Mouse (Mus musculus): Measurements from ENCODE around the gene Nmrk1. TPM values are rescaled to one million over a fixed set of nuclear protein-coding genes. Genes with fewer than 3 reads are reported as not detected.
"Not testable (repeated sequence)": the region's sequence is repeated elsewhere in the genome, so short reads cannot be mapped to it uniquely, and the experiment has no call there.

Nmrk1 gene
- polyA plus RNA-seq (2015; fragmentation: Nextera tagmentation; extraction: Ambion mirVana): 13.4 and 14.6 TPM in 2 replicates

GRCm38 (mm10) chr19:18631644-18632219 is at the start of gene Nmrk1, which contains the start of gene Ostf1:
TSS of gene Nmrk1 (plus strand) at chr19:18631950.
TSS of gene Ostf1 (minus strand) at chr19:18631823.
- peak; percentile 98 for ATAC-seq (ENCODE audit: insufficient read depth, low FRiP score, low read depth)
- H3K9me3 ChIP-seq: no peaks in the 10 kb centered on the region

GRCm38 (mm10) chr19:18582226-18582625 is 49.5 kb upstream of the Nmrk1 start:
- H3K9ac ChIP-seq: no peak overlapping the region
- H3K27ac ChIP-seq: no peak overlapping the region
- H3K27me3 ChIP-seq (replicated peaks): no peaks in the 10 kb centered on the region
- 92% methylated on average over 9 of the region's 9 CpGs for WGBS
- H3K36me3 ChIP-seq: 0 out of 2 replicates have a peak, but pooled peaks cover 3% of the 10 kb centered on the region
- peaks cover 9% of the 10 kb centered on the region; the same call in 1 of the 2 replicates for H3K4me1 ChIP-seq
- no peak overlapping the region for H3K4me2 ChIP-seq
- ATAC-seq (ENCODE audit: insufficient read depth, low FRiP score, low read depth): no peak
- no peaks in the 10 kb centered on the region for H3K9me3 ChIP-seq
- H3K4me3 ChIP-seq (replicated peaks): no peak overlapping the region

More at GRCm38 (mm10) chr19:18631644-18632219, at the start of gene Nmrk1, which contains the start of gene Ostf1:
- under 1% methylated on average over 51 of the region's 51 CpGs for WGBS
- peaks cover 7% of the 10 kb centered on the region; the same call in 1 of the 2 replicates for H3K4me1 ChIP-seq
- peak within 1 kb of the TSS; percentile 68 for H3K9ac ChIP-seq
- H3K27ac ChIP-seq: peak within 1 kb of the TSS; percentile 95
- H3K36me3 ChIP-seq: no peaks in the 10 kb centered on the region
- H3K4me2 ChIP-seq: peak within 1 kb of the TSS; percentile 76
- no peaks in the 10 kb centered on the region for H3K27me3 ChIP-seq (replicated peaks)
- H3K4me3 ChIP-seq (replicated peaks): peak within 1 kb of the TSS; percentile 95

- H3K4me2 ChIP-seq: no peak overlapping the region
- H3K4me1 ChIP-seq: peaks cover 9% of the 10 kb centered on the region; the same call in 1 of the 2 replicates
- no peaks in the 10 kb centered on the region for H3K9me3 ChIP-seq
- 0 out of 2 replicates have a peak, but pooled peaks cover 3% of the 10 kb centered on the region for H3K36me3 ChIP-seq
- H3K9ac ChIP-seq: no peak overlapping the region
- no peaks in the 10 kb centered on the region for H3K27me3 ChIP-seq (replicated peaks)
- H3K4me3 ChIP-seq (replicated peaks): no peak overlapping the region
- WGBS: 75% methylated on average over 6 of the region's 6 CpGs
- no peak for ATAC-seq (ENCODE audit: insufficient read depth, low FRiP score, low read depth)
- H3K27ac ChIP-seq: no peak overlapping the region
Observed at GRCm38 (mm10) chr19:18582887-18583286, 48.9 kb upstream of the Nmrk1 start.

GRCm38 (mm10) chr19:18583706-18584105 is 48.0 kb upstream of the Nmrk1 start:
- H3K9ac ChIP-seq: no peak overlapping the region
- H3K27me3 ChIP-seq (replicated peaks): no peaks in the 10 kb centered on the region
- WGBS: 85% methylated on average over 4 of the region's 4 CpGs
- H3K4me2 ChIP-seq: no peak overlapping the region
- no peaks in the 10 kb centered on the region for H3K9me3 ChIP-seq
- H3K4me1 ChIP-seq: peaks cover 2% of the 10 kb centered on the region; the same call in 1 of the 2 replicates
- H3K27ac ChIP-seq: no peak overlapping the region
- ATAC-seq (ENCODE audit: insufficient read depth, low FRiP score, low read depth): no peak
- H3K36me3 ChIP-seq: 0 out of 2 replicates have a peak, but pooled peaks cover 3% of the 10 kb centered on the region
- H3K4me3 ChIP-seq (replicated peaks): no peak overlapping the region

GRCm38 (mm10) chr19:18584621-18585020 is 47.1 kb upstream of the Nmrk1 start:
- Histone ChIP-seq H3K4me1 (no peaks in the 10 kb centered on the region), H3K4me3 (replicated peaks) (no peak overlapping the region), H3K27ac (no peak overlapping the region), H3K9me3 (no peaks in the 10 kb centered on the region), H3K36me3 (0 out of 2 replicates have a peak, but pooled peaks cover 3% of the 10 kb centered on the region), H3K9ac (no peak overlapping the region), H3K4me2 (no peak overlapping the region), H3K27me3 (replicated peaks) (no peaks in the 10 kb centered on the region)
- 92% methylated on average over 7 of the region's 7 CpGs for WGBS
- ATAC-seq (ENCODE audit: insufficient read depth, low FRiP score, low read depth): no peak

GRCm38 (mm10) chr19:18587118-18587517 is 44.6 kb upstream of the Nmrk1 start:
- ATAC-seq (ENCODE audit: insufficient read depth, low FRiP score, low read depth): no peak
- 87% methylated on average over 9 of the region's 9 CpGs for WGBS
- Histone ChIP-seq H3K36me3 (0 out of 2 replicates have a peak, but pooled peaks cover 3% of the 10 kb centered on the region), H3K27me3 (replicated peaks) (no peaks in the 10 kb centered on the region), H3K4me2 (no peak overlapping the region), H3K9me3 (no peaks in the 10 kb centered on the region), H3K27ac (no peak overlapping the region), H3K4me1 (no peaks in the 10 kb centered on the region), H3K9ac (no peak overlapping the region), H3K4me3 (replicated peaks) (no peak overlapping the region)

GRCm38 (mm10) chr19:18588243-18588642 is 43.5 kb upstream of the Nmrk1 start:
- ATAC-seq (ENCODE audit: insufficient read depth, low FRiP score, low read depth): no peak
- H3K27ac ChIP-seq: no peak overlapping the region
- 85% methylated on average over 1 of the region's 1 CpGs for WGBS

GRCm38 (mm10) chr19:18588801-18589200 is 42.9 kb upstream of the Nmrk1 start:
- not testable (repeated sequence) for H3K36me3 ChIP-seq; H3K27me3 ChIP-seq (replicated peaks); H3K9me3 ChIP-seq; H3K4me2 ChIP-seq; H3K4me3 ChIP-seq (replicated peaks); H3K4me1 ChIP-seq; ATAC-seq (ENCODE audit: insufficient read depth, low FRiP score, low read depth); H3K27ac ChIP-seq; H3K9ac ChIP-seq
- WGBS: 94% methylated on average over 10 of the region's 10 CpGs

More at GRCm38 (mm10) chr19:18588243-18588642, 43.5 kb upstream of the Nmrk1 start:
- Histone ChIP-seq H3K4me3 (replicated peaks) (no peak overlapping the region), H3K9me3 (no peaks in the 10 kb centered on the region), H3K4me2 (no peak overlapping the region), H3K36me3 (0 out of 2 replicates have a peak, but pooled peaks cover 3% of the 10 kb centered on the region), H3K4me1 (no peaks in the 10 kb centered on the region), H3K9ac (no peak overlapping the region), H3K27me3 (replicated peaks) (no peaks in the 10 kb centered on the region)

- no peak for ATAC-seq (ENCODE audit: insufficient read depth, low FRiP score, low read depth)
- 0 out of 2 replicates have a peak, but pooled peaks cover 3% of the 10 kb centered on the region for H3K36me3 ChIP-seq
- no peaks in the 10 kb centered on the region for H3K4me1 ChIP-seq
- no peak overlapping the region for H3K27ac ChIP-seq
- no peak overlapping the region for H3K9ac ChIP-seq
- H3K9me3 ChIP-seq: no peaks in the 10 kb centered on the region
- H3K27me3 ChIP-seq (replicated peaks): no peaks in the 10 kb centered on the region
- no peak overlapping the region for H3K4me3 ChIP-seq (replicated peaks)
- H3K4me2 ChIP-seq: no peak overlapping the region
- WGBS: 71% methylated on average over 8 of the region's 8 CpGs
Observed at GRCm38 (mm10) chr19:18589276-18589675, 42.5 kb upstream of the Nmrk1 start.

GRCm38 (mm10) chr19:18590234-18590633 is 41.5 kb upstream of the Nmrk1 start:
- Histone ChIP-seq H3K4me2 (no peak overlapping the region), H3K9ac (no peak overlapping the region), H3K27ac (no peak overlapping the region), H3K36me3 (no peaks in the 10 kb centered on the region), H3K4me1 (no peaks in the 10 kb centered on the region), H3K27me3 (replicated peaks) (no peaks in the 10 kb centered on the region), H3K9me3 (no peaks in the 10 kb centered on the region), H3K4me3 (replicated peaks) (no peak overlapping the region)
- no peak for ATAC-seq (ENCODE audit: insufficient read depth, low FRiP score, low read depth)
- 52% methylated on average over 5 of the region's 5 CpGs for WGBS

- Histone ChIP-seq H3K9ac (no peak overlapping the region), H3K4me3 (replicated peaks) (no peak overlapping the region), H3K9me3 (no peaks in the 10 kb centered on the region), H3K4me1 (no peaks in the 10 kb centered on the region), H3K36me3 (no peaks in the 10 kb centered on the region), H3K27ac (no peak overlapping the region), H3K27me3 (replicated peaks) (no peaks in the 10 kb centered on the region), H3K4me2 (no peak overlapping the region)
- 59% methylated on average over 5 of the region's 5 CpGs for WGBS
- ATAC-seq (ENCODE audit: insufficient read depth, low FRiP score, low read depth): no peak
Observed at GRCm38 (mm10) chr19:18590942-18591354, 40.8 kb upstream of the Nmrk1 start.

- no peak overlapping the region for H3K9ac ChIP-seq
- no peak overlapping the region for H3K4me2 ChIP-seq
- WGBS: 72% methylated on average over 6 of the region's 6 CpGs
- ATAC-seq (ENCODE audit: insufficient read depth, low FRiP score, low read depth): no peak
- no peak overlapping the region for H3K27ac ChIP-seq
- H3K4me1 ChIP-seq: no peaks in the 10 kb centered on the region
- no peak overlapping the region for H3K4me3 ChIP-seq (replicated peaks)
- H3K36me3 ChIP-seq: no peaks in the 10 kb centered on the region
- H3K27me3 ChIP-seq (replicated peaks): no peaks in the 10 kb centered on the region
- H3K9me3 ChIP-seq: no peaks in the 10 kb centered on the region
Observed at GRCm38 (mm10) chr19:18592919-18593318, 38.8 kb upstream of the Nmrk1 start.

Measured in stomach, embryonic 15.5 days (tissue).